Mouse (Mus musculus): ENCODE data around the gene Gm1110. TPM values are rescaled to one million over a fixed set of nuclear protein-coding genes. Genes with fewer than 3 reads are reported as not detected.

Gene Gm1110
- total RNA-seq (2012; rRNA removed) (not detected in 2 replicates), polyA plus RNA-seq (2012; ENCODE audit: insufficient read depth in 1 of 2, insufficient read length in 2 of 2, low read depth in 1 of 2, low replicate concordance in 2 of 2, missing spikeins in 1 of 2) (not detected)

- no peaks in the 10 kb centered on the region for H3K36me3 ChIP-seq (ENCODE audit: control insufficient read depth in 1 of 2, insufficient read depth in 2 of 2, low read length in 2 of 2)
- DNase-seq (ENCODE audit: low read depth, low spot score): no peak
Observed at GRCm38 (mm10) chr9:26922909-26923526, at the start of gene Gm1110. TSS of gene Gm1110 (minus strand) at chr9:26923111.

GRCm38 (mm10) chr9:26947790-26948189 is 24.9 kb upstream of the Gm1110 start:
- no peak for DNase-seq (ENCODE audit: low read depth, low spot score)
- Histone ChIP-seq H3K4me1 (ENCODE audit: control insufficient read depth in 1 of 2, insufficient read depth in 2 of 2, low read length in 2 of 2) (no peaks in the 10 kb centered on the region), H3K27ac (ENCODE audit: control insufficient read depth, low read depth, low read length) (no peak overlapping the region), H3K79me2 (ENCODE audit: control insufficient read depth, insufficient read depth, low read length, poor library complexity) (no peaks in the 10 kb centered on the region), H3K4me3 (ENCODE audit: control insufficient read depth in 1 of 2, insufficient read depth in 1 of 2, low read depth in 2 of 2, low read length in 2 of 2) (no peak overlapping the region), H3K9ac (ENCODE audit: control insufficient read depth, low read depth, low read length, poor library complexity, severe bottlenecking) (no peak overlapping the region), H3K9me3 (replicated peaks; ENCODE audit: insufficient read depth, low read length) (no peaks in the 10 kb centered on the region), H3K36me3 (ENCODE audit: control insufficient read depth in 1 of 2, insufficient read depth in 2 of 2, low read length in 2 of 2) (no peaks in the 10 kb centered on the region), H3K27me3 (ENCODE audit: control insufficient read depth in 1 of 2, insufficient read depth in 2 of 2, low read length in 2 of 2) (no peaks in the 10 kb centered on the region)
- TF ChIP-seq MAFK (IDR thresholded peaks at IDR 0.05; ENCODE audit: borderline replicate concordance, low read depth, low read length) (no peak), POLR2A (IDR thresholded peaks at IDR 0.05; ENCODE audit: control insufficient read depth in 1 of 2, insufficient read depth in 1 of 2, low read depth in 1 of 2, low read length in 2 of 2, poor library complexity in 1 of 2) (no peak), TBP (IDR thresholded peaks at IDR 0.05; ENCODE audit: low read depth, low read length) (no peak), GATA1 (IDR thresholded peaks at IDR 0.05; ENCODE audit: low read depth, low read length) (no peak), GABPA (IDR thresholded peaks at IDR 0.05; ENCODE audit: low read depth, low read length) (no peak), SMC3 (IDR thresholded peaks at IDR 0.05; ENCODE audit: low read depth, low read length) (no peak), NRF1 (IDR thresholded peaks at IDR 0.05; ENCODE audit: insufficient read depth, low read depth, low read length, poor library complexity, severe bottlenecking) (no peak)

More at GRCm38 (mm10) chr9:26922909-26923526, at the start of gene Gm1110:
- Histone ChIP-seq H3K4me3 (ENCODE audit: control insufficient read depth in 1 of 2, insufficient read depth in 1 of 2, low read depth in 2 of 2, low read length in 2 of 2) (no peak within 1 kb of the TSS), H3K79me2 (ENCODE audit: control insufficient read depth, insufficient read depth, low read length, poor library complexity) (no peaks in the 10 kb centered on the region), H3K27me3 (ENCODE audit: control insufficient read depth in 1 of 2, insufficient read depth in 2 of 2, low read length in 2 of 2) (no peaks in the 10 kb centered on the region), H3K4me1 (ENCODE audit: control insufficient read depth in 1 of 2, insufficient read depth in 2 of 2, low read length in 2 of 2) (no peaks in the 10 kb centered on the region), H3K9ac (ENCODE audit: control insufficient read depth, low read depth, low read length, poor library complexity, severe bottlenecking) (no peak within 1 kb of the TSS), H3K9me3 (replicated peaks; ENCODE audit: insufficient read depth, low read length) (no peaks in the 10 kb centered on the region), H3K27ac (ENCODE audit: control insufficient read depth, low read depth, low read length) (no peak within 1 kb of the TSS)
- TF ChIP-seq USF1 (IDR thresholded peaks at IDR 0.05; ENCODE audit: low read depth, low read length): no peak
- no peak for TF ChIP-seq MXI1 (IDR thresholded peaks at IDR 0.05; ENCODE audit: low read depth, low read length)
- no peak for TF ChIP-seq EP300 (IDR thresholded peaks at IDR 0.05; ENCODE audit: low read depth in 1 of 2, low read length in 2 of 2)
- TF ChIP-seq HCFC1 (IDR thresholded peaks at IDR 0.05; ENCODE audit: low read depth, low read length): no peak
- TF ChIP-seq ZKSCAN1 (IDR thresholded peaks at IDR 0.05; ENCODE audit: low read depth, low read length): no peak
- no peak for TF ChIP-seq MAFK (IDR thresholded peaks at IDR 0.05; ENCODE audit: borderline replicate concordance, low read depth, low read length)
- no peak for TF ChIP-seq TCF12 (IDR thresholded peaks at IDR 0.05; ENCODE audit: low read depth, low read length)
- no peak for TF ChIP-seq BHLHE40 (IDR thresholded peaks at IDR 0.05; ENCODE audit: borderline replicate concordance, low read depth, low read length)

All from MEL (cell line).